Mouse (Mus musculus) CH12.LX (cell line): ENCODE measurements around the gene Os9.

Experiments used
- BHLHE40 ChIP-seq: IDR thresholded peaks from 2 replicates; pipeline ENCODE4 v1.6.1; 2011; ENCODE audit warnings: mild to moderate bottlenecking, low read depth, low read length, improper control_type of control experiment
- CTCF ChIP-seq, 2 experiments: IDR thresholded peaks in 1 of 2; conservative IDR thresholded peaks in 1 of 2; 2 replicates each; pipeline ENCODE4 v1.5.1; 2011 to 2012; ENCODE audit warnings: low read depth in 2 of 2, low read length in 2 of 2, improper control_type of control experiment in 1 of 2, inconsistent platforms in 1 of 2, mild to moderate bottlenecking in 1 of 2, moderate library complexity in 1 of 2
- E2F4 ChIP-seq: IDR thresholded peaks from 2 replicates; pipeline ENCODE4 v1.6.1; 2011; ENCODE audit warnings: low read depth, low read length, improper control_type of control experiment; ENCODE audit not compliant: insufficient replicate concordance
- EP300 ChIP-seq: IDR thresholded peaks from 2 replicates; pipeline ENCODE4 v1.6.1; 2011; ENCODE audit warnings: low read length, improper control_type of control experiment
- IRF4 ChIP-seq: IDR thresholded peaks from 2 replicates; pipeline ENCODE4 v1.6.1; 2014; ENCODE audit warnings: low read depth, mild to moderate bottlenecking, inconsistent platforms, low read length, improper control_type of control experiment
- KAT2A ChIP-seq: IDR thresholded peaks from 2 replicates; pipeline ENCODE4 v1.6.1; 2012; ENCODE audit warnings: low read length, improper control_type of control experiment, inconsistent platforms; ENCODE audit not compliant: insufficient replicate concordance
- MEF2A ChIP-seq: IDR thresholded peaks from 2 replicates; pipeline ENCODE4 v1.6.1; 2014; ENCODE audit warnings: low read depth, mild to moderate bottlenecking, inconsistent platforms, low read length, improper control_type of control experiment, borderline replicate concordance
- POLR2A ChIP-seq: IDR thresholded peaks from 2 replicates; pipeline ENCODE4 v1.6.1; 2011; ENCODE audit warnings: low read depth, mild to moderate bottlenecking, improper control_type of control experiment, low read length
- RAD21 ChIP-seq: IDR thresholded peaks from 2 replicates; pipeline ENCODE4 v1.6.1; 2011; ENCODE audit warnings: low read depth, mild to moderate bottlenecking, low read length, improper control_type of control experiment, moderate library complexity
- UBTF ChIP-seq: IDR thresholded peaks from 2 replicates; pipeline ENCODE4 v1.6.1; 2012; ENCODE audit warnings: low read depth, mild to moderate bottlenecking, inconsistent platforms, low read length, improper control_type of control experiment, moderate library complexity
- ZC3H11A ChIP-seq: IDR thresholded peaks from 2 replicates; pipeline ENCODE4 v1.6.1; 2012; ENCODE audit warnings: low read depth, mild to moderate bottlenecking, inconsistent platforms, low read length, improper control_type of control experiment
- ZKSCAN1 ChIP-seq: IDR thresholded peaks from 2 replicates; pipeline ENCODE4 v1.6.1; 2012; ENCODE audit warnings: low read depth, inconsistent platforms, low read length, improper control_type of control experiment, borderline replicate concordance
- ZNF384 ChIP-seq: IDR thresholded peaks from 2 replicates; pipeline ENCODE4 v1.6.1; 2012; ENCODE audit warnings: low read depth, low read length, improper control_type of control experiment, inconsistent platforms

- TF ChIP-seq POLR2A, result no peak
- no peak for TF ChIP-seq CTCF (conservative IDR thresholded peaks at IDR 0.05 in 1 of 2, IDR thresholded peaks at IDR 0.05 in 1 of 2; ENCODE audit: low read depth in 2 of 2, low read length in 2 of 2)
- no peak for TF ChIP-seq IRF4
- no peak for TF ChIP-seq RAD21
- no peak for TF ChIP-seq KAT2A
- no peak for TF ChIP-seq EP300
- no peak for TF ChIP-seq ZNF384
- TF ChIP-seq ZC3H11A, result no peak
- no peak for TF ChIP-seq MEF2A
- no peak for TF ChIP-seq ZKSCAN1
- TF ChIP-seq BHLHE40, result no peak
- TF ChIP-seq E2F4, result no peak
- no peak for TF ChIP-seq UBTF
Observed at GRCm38 (mm10) chr10:127098514-127098913, 22.4 kb downstream of the Os9 start.
